Mouse (Mus musculus): ENCODE data around the gene Cnpy1. TPM values are rescaled to one million over a fixed set of nuclear protein-coding genes. Genes with fewer than 3 reads are reported as not detected.

Gene Cnpy1
- total RNA-seq, 2 experiments from 2014 or later: not detected

DNA sequence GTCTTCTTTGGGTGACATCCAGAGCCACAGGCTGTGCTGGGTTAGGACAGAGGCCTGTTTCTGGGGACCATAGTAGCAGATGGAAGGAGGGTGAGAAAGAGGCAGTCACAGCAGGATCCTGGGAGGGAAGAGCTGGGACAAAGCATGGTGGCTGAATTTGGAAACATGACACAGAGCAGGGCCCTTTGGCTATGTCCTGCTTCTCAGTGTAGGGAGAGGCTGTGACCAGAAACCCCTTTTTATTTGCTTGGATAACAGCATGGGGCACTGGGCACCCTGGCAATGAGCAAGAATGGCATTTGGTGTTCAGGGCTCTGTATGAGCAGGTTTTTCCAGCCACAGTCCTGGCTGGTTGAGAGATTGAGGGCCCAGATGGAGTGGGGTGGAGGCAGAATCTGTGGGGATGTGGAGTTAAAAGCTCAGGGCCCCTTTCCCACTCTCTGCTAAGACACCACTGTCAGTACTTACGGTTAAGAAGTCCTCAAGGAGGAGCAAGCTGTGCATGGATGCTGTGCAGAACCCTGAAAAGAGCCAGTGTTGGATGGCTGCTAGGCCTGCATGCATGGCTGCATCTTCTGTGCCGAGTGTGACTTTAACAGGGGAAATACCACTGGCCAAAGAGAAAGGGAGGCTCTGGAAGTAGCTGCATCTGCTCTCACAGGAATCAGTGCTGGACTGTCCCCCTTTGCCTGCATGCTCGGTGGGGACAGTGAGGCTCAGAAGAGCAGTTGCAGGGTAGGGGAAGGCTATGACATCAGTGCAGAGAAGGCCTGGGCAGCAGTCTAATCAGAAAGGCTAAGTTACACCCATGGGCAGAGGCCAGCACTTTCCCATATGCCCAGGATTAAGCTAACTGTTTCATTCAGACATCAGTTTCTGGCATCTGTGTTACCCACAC lies 54.2 kb downstream of the Cnpy1 start:
- DNase-seq: no peak

DNA sequence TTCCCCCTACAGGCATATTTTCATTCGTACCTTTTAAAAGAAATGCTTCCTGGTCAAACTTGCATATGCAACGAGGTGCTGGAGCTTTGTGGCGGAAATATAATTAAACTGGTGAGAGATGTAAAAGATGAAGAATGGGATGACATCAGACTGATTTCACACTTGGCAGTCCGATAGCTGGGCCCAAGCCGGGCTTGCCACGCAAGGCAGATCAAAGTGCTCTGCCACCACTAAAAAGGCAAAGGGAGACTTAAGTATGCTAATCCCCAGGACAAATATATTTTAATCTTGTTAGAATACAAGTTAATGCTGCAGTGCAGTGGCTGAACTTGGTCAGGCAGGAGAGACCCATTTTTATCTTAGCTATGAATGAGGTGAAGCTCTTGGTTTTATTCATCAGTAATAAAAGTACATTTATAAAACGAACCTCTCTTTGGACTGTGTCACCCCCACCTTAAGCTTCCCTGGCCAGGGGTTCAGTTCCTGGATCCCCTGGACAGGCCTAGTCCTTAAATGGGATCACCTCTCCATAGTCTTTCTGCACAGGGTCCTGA lies 66.3 kb downstream of the Cnpy1 start:
- no peak for DNase-seq

DNA sequence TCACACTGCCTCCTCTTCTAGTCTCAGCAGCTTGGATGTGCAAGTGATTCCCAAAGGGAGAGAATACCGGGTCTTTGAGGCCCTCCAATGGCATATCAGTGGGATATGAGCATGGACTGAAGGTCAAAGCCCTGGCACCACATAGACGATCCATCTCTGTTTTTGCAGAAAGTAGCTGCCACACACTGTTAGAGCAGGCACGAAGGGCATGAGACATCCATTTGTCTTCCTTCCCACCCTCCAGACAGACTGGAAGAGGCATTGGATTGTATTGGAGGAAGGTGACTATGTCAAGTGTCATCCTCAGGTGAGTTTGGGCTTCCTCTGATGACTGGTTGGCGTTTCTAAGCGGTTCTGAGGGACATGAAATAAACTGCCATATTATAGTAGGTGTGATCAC lies 67.3 kb downstream of the Cnpy1 start:
- no peak for DNase-seq

DNA sequence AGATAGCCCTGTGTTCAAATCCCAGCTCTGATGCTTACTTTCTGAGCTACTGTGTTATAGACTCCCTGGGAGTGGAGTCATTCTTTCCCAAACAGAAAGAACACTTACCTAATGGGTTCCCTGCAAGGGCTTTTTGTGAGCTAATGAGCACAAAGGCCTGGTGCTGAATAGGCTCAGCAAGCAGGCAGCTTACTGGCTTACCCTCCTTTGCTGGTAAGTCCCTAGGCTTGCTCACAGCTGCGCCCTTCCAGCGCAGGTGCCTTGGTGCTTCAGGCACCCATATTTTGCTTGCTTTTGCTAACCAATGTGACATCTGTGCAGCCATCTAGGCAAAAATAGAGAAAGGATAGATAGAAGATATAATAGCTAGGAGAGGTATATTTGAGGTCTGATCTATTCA lies 69.0 kb downstream of the Cnpy1 start:
- DNase-seq: no peak

DNA sequence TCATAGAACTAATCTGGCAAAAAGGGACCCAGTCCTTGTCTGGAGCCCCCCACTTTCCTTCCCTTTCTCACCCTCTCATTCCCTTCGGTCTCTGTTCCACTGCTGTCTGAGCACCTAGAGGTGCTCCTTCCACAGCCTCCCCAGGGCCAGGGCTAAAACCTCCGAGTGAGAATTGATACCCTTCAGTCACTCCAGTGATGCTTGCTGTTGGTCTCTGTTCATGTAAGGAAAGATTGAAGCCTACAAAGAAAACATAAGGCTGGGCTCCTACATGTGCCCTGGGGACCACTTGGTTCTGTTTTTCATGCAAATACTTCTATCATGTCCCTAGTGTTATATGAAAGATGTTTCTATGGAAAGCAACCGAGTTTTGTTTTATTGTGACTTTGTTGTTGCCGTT lies 69.6 kb downstream of the Cnpy1 start:
- no peak for DNase-seq

DNA sequence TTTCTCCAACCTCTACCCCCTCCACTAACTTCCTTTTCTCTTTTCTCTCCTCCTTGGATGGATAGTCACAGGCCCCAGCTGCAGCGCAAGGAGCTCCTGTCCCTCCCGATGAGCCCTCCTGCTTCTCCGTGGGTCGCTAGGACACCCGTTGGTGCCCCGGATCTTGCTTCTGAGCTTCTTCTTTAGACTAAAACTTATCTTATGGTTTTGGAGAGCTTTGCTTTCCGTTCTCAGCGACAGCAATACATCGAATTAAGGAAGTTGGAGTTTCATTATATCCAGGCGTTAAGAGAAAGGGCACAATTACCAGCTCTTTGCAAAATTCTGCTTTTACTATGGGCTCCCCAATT lies 70.1 kb downstream of the Cnpy1 start:
- DNase-seq: no peak

DNA sequence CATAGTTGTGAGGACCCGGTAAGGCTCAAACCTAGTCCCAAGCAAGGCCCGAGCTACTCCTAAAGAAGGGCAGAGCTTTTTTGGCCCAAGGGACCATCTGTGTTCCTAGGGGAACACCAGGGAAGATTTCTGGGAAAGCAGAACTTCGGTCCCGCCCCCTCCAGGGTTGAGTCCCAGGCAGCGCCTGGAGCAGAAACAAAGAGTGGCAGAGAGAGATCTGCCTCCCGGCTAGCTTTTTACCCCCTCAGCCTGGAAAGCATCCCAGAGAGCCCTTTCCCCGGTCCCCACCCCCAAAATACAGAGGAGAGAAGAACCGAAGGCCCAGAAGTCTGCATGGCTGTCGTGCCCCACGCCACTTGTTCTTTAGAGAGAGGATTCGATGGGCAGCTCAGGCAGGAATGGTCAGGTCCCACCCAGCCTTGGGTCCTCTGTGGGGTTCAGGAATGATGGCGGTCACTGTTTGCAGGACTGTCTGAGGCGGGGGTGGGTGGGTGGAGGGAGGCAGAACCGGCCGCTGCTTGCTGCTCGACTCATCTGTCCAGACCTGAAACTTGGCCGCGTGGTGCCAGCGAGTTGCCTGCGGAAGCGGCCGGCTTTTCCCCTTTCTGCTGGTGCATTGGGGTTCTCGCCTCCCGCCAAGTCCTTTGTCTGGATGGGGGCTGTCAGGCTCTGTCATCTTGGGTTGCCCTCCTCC lies 70.6 kb downstream of the Cnpy1 start:
- DNase-seq: no peak

DNA sequence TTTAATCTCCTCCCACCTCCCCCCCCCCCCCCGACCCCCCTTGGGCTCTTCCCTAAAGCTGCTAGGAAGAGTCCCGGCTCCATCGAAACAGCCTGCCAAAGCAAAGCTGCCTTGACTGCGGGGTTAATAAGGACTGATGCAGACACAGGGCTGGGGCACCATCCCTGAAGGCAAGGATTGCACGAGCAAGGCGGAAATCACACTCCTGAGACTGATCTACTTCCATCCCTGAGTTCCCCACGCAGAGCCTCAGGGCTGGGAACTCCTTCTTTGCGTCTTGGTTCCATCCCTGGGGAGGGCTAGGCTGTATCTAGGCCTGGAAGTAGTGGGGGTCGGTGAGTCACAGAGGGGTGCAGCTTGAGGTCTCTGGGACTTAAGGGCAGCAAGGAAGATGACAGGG lies 71.5 kb downstream of the Cnpy1 start:
- no peak for DNase-seq

DNA sequence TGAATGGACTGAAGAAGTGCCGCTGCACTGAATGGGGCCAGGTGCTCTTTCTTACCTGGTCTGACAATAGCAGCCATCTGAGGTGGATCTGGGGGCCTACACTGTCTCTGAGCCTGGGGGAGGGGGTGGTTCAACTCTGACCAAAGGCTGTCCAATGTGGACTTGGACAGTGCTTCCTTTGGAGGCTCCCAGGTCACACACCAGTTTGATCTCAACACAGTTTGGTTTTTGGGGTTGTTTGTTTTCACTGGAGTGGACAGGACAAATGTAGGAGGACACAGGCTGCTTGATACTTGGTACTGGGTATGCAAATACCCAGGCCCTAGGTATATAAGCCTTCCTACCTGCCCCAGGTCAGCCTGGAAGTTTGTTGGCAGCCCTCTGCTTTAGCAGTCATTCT lies 71.9 kb downstream of the Cnpy1 start:
- no peak for DNase-seq

DNA sequence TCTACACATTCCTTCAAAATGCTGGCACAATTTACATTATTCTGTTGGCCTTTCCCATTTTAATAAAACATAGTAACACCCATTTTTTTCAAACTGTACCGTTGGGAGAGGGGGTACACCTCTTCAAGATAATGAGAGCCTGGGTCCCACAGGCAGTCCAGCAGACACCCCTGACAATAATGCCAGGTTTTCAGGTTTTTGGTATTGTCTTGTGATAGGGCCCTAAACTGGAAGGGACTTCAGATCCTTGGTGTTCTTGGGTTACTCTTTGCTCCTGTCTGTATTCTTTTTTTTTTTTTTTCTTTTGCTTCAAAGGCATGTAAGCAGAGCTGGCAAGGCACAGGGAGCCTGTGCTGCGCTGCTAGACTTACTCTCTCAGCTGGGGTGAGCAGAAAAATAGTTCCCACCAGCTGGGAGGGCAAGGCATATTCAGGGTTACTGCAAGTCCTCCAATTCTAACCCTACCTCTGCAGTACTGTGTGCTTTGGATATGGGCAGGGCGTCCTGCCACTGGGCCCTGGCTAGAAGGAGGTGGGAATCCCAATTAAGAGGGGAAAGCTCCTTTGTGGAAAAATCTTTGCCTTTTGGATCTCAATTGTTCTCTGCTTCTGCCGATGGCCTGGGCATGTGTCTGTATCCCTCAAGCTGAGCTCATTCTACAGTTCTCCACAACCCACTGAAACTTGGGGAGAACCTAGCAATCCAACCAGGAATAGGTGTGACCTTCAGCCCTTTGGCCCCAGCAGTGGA lies 72.5 kb downstream of the Cnpy1 start:
- DNase-seq: no peak

DNA sequence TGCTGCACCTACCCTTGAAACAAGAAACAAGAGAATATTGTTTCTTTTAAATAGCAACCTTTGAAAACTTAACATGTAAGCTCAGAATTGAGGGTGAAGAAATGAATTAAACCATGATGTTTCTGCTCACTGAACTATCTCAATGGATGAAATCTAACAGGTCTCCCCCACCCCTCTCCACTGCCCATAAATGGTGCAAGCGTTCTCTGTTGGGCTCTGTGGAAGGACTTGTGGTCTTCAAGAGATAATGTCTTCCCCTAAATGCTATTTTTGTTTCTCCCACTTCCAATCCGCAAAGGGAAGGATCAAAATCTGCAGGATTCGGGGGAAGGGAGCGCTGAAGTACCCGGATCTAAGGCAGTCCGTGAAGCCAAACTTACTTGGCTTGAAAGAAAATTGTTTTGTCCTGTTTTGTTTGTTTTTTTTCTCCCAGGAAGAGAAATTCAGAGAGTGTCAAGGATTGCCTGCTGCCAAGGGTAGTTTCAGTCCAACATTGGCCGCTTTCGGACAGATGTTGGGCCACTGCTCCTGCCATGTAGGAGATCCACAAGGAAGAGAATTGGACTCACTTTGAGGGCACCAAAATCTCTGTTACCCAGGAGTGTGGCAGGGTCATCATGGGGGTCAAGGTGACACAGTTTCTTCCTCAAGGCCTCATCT lies 73.2 kb downstream of the Cnpy1 start:
- DNase-seq: no peak

DNA sequence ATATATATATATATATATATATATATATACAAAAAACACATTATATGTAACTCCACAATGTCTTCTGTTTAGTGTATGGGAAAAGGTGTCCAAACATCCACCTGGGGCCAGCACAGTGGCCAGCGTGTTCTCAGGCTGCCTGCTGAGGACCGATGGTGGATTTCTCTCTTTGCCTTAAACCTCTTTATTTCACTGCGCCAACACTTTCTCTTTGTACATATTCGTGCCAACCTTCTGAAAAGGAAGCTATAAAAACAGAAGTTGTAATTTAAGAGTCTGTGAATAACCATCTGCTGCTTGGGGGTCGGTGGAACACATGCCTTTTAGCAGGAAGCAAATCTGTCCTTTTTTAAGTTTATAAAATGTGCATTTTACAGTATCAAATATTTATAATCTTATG lies 73.9 kb downstream of the Cnpy1 start:
- DNase-seq: no peak

DNA sequence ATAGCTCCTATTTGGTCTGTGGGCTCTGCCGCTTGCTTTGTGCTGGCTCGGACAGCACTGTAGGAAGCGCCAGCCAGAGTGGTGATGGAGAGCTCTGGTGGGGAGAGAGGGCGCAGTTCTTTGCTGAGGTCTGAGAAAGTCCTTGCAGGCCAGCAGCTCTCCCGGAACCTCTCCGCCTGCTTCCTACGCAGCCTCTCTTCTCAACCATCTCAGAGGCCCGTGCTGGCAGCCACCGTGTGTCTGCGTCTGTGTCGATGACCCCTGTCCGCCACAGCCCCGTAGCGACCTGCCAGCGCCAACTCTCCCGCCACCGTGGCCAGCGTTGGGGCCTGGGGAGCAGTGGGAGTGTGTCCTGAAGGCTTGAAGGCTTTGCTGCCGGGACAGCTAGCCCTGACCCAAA lies 74.7 kb downstream of the Cnpy1 start:
- DNase-seq: no peak

DNA sequence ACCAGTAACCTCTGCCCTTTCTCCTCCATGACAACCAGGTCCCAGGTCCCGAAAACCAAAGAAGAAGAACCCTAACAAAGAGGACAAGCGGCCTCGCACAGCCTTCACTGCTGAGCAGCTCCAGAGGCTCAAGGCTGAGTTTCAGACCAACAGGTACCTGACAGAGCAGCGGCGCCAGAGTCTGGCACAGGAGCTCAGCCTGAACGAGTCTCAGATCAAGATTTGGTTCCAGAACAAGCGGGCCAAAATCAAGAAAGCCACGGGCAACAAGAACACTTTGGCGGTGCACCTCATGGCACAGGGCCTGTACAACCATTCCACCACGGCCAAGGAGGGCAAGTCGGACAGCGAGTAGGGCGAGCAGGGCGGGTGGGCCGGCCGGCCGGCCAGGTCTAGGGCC lies 75.5 kb downstream of the Cnpy1 start:
- DNase-seq: no peak

DNA sequence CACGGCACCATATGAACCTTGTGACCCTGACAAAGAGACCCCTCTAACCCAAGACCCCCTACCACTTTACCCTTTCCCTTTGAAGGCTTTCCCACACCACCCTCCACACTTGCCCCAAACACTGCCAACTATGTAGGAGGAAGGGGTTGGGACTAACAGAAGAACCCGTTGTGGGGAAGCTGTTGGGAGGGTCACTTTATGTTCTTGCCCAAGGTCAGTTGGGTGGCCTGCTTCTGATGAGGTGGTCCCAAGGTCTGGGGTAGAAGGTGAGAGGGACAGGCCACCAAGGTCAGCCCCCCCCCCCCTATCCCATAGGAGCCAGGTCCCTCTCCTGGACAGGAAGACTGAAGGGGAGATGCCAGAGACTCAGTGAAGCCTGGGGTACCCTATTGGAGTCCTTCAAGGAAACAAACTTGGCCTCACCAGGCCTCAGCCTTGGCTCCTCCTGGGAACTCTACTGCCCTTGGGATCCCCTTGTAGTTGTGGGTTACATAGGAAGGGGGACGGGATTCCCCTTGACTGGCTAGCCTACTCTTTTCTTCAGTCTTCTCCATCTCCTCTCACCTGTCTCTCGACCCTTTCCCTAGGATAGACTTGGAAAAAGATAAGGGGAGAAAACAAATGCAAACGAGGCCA lies 76.3 kb downstream of the Cnpy1 start:
- no peak for DNase-seq

DNA sequence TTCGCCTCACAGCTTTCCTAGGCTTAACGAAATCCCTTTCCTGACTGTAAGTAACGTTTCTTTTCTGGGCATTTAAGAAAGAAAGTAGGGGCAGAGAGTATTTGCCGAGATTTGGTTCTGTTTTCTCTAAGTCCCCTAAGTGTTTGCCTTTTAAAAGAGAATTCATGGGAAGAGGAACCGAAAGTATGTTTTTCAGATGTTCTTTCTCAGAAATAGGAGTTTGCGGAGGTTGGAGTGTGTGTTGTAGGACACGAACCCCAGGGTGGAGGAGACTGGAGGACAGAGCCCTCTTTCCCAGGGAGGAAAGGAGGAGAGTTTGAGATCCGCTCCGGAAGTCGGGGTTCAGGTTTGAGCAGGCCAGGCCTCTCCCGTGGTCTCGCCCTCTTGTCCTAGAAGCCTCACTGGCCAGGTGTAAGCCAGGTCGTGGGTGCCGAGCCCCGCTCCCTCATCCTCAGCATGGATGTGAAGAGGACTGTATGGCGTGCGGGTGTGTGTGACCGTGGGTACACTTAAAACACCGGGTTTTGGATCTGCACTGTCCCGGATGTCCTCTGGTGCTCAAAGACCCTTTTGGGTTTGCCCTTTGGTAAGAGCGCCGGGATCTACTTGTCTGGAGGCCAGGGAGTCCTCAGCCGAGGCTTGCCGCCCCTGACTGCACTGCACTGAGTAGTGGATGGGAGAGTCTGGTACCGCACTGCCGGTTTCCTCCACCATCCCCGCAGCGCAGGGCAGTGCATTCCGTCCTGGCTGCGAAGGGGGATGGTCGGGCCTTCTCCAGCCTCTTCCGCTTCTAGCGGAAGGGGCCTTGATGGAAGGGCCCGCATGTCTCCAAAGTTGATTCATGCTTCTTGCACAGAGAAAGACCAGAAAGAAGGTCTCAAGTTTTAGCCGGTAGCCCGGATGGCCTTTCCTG lies 77.1 kb downstream of the Cnpy1 start:
- no peak for DNase-seq

DNA sequence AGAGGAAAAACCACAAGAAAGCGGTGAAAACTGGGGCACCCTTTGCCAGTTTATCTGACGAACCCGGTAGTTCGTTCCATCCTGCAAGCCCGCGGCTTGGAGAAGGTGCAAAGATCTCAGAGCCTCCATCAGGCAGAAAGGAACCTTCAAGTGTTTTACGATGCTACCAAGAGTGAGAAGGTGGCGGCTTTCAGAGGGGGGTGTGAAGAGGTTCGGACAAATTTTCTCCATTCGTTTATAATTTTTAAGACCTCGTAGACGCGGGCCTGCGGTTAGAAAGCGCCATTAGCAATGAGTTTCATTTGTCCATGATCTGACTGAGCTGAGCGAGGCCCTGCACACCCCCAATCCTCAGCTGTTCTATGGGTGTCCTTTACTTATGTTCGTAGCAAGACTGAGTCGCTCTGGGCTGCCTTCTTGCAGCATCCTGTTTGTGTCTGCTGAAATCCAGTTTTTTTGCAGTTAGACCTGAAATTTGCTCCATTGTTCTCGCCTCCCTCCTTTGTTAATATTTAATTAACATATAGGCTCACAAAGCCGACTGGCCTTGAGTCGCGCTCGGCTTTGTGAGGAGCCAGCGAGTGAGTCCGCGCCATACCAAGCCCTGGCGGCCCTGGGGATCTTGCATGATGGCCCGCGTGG lies 77.9 kb downstream of the Cnpy1 start:
- peak; percentile 21 for DNase-seq

DNA sequence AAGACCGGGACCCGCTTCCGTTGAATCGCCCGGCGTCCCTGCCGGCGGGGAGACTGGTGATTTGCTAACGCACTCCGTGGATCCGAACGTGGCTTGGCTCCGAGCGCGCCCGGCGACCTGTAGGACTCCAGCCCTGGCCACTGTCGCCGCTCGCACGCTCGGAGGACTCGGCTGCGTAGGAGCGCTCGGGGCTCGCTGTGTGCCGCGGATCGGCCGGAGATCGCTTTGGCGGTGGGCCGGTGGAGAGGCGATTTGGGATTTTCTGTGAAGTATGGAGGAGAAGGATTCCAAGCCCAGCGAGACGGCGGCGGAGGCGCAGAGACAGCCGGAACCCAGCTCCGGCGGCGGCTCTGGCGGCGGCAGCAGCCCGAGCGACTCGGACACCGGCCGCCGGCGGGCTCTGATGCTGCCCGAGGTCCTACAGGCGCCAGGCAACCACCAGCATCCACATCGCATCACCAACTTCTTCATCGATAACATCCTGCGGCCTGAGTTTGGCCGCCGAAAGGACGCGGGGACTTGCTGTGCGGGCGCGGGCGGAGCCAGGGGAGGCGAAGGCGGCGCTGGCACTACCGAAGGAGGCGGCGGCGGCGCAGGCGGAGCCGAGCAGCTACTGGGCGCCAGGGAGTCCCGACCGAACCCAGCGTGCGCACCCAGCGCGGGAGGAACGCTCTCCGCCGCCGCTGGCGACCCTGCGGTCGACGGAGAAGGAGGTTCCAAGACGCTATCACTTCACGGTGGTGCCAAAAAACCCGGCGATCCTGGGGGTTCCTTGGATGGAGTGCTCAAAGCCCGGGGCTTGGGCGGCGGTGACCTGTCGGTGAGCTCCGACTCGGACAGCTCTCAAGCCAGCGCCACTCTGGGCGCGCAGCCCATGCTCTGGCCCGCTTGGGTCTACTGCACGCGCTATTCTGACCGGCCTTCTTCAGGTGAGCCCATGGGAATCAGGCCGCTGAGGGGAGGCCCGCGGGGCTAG lies 79.1 kb downstream of the Cnpy1 start:
- peak; percentile 68 to 69 for DNase-seq
